Mouse (Mus musculus) left cerebral cortex, postnatal 36 days (tissue): ENCODE measurements around the gene Mast2. TPM values are rescaled to one million over a fixed set of nuclear protein-coding genes. Genes with fewer than 3 reads are reported as not detected.

ENCODE experiments used
- DNase-seq, 2 experiments: peaks; one replicate each; pipeline ENCODE4 v3.0.0; 2021 to 2022; ENCODE audit warnings: low spot score in 2 of 2, mixed read lengths in 1 of 2
- intact Hi-C: fragments of 180-260 bp; cut with DNase I; formaldehyde crosslinking; loops from one replicate; pipeline ENCODE4 v1.15.1; 2025
- total RNA-seq, 2 experiments: library from RNA; stranded (reverse); gene quantifications; 2 replicates each; pipeline ENCODE4 v1.2.3; 2021

Mast2 gene
- total RNA-seq: 100 to 1,000 TPM; 103 to 114 TPM

- intact Hi-C loops: loop anchor here (5.0 kb wide), 1 partner anchor 43 kb away; the partner anchor contains the start of gene Ipp
- peak; percentile 69 to 84 for DNase-seq
Observed at GRCm38 (mm10) chr4:116464126-116464981, at the start of gene Mast2. Gene Mast2 (minus strand): TSS chr4:116464183.

DNA sequence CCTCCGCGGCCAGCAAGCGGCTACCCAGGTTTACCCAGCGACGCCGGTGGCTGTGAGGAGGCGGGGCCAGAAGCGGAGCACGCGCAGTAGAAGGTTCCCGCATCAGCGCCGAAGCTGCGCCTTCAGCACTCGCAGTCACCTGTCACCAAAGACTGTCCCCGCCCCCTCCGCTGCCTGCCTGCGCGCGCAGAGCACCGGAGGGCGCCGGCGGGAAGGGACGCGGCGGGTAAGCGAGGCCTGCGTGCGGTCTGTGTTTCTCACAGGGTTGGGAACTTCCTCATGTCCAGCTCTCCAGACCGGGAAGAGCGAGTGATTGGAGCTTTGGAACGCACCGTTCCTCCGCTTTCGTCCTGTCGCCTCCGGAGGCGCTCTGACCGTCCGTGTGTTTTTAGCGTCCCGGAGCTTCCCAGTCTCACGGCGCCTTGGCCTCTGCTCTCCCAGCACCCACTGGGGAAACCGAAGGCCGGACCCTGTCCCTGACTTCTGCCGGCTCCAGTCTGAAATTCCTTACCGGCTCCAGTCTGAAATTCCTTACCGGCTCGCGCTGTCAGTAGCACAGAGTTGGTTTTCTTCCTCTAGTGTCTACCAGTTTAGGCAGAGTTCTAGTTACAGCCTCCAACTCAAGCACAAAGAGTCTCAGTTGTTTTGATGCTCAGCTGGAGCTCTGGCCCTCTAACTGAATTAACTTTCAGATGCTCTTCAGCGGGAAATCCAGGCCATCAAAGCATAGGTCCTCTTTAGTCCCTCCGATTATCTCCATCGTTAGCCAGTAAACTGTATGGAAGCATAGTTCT lies 43.6 kb upstream of the Mast2 start, which contains the start of gene Ipp:
TSS of gene Ipp (plus strand) at position 125 of the 794 bp plus-strand sequence.
- peak; percentile 94 to 96 for DNase-seq
- intact Hi-C loops: loop anchor here (5.0 to 10.0 kb wide), 3 partner anchors 45 to 163 kb away; partner anchors contain the start of genes Gpbp1l1, Mast2 and Tmem69

GRCm38 (mm10) chr4:116506886-116507424 lies 43.0 kb upstream of the Mast2 start:
- no peak for DNase-seq
- intact Hi-C loops: loop anchor here (5.0 to 10.0 kb wide), 3 partner anchors 45 to 162 kb away; partner anchors contain the start of genes Gpbp1l1, Mast2 and Tmem69

GRCm38 (mm10) chr4:116499978-116500377 lies 36.0 kb upstream of the Mast2 start:
- no peak for DNase-seq
- intact Hi-C loops: loop anchor here (10.0 kb wide), 1 partner anchor 155 kb away; no protein-coding TSS in a partner anchor

DNA sequence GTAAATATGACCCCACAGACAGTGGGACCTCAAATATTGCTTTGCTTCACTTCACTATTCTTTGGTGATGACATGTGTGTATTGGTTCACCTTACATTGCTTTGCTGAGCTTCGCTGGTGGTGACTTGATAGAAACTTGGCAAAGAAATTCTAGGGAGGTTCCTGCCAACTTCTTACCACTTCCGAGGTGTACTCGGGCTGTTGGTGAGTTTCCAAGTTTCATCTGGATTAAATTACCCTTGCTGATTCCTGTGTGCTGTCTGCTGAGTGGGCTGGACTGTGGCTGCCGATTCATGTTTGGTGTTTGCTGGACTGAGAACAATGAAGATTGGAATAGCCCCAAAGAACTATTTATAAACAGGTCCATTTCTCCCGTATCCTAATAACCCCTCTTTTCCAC lies 29.7 kb upstream of the Mast2 start:
- DNase-seq: no peak
- intact Hi-C loops: no loop called here

DNA sequence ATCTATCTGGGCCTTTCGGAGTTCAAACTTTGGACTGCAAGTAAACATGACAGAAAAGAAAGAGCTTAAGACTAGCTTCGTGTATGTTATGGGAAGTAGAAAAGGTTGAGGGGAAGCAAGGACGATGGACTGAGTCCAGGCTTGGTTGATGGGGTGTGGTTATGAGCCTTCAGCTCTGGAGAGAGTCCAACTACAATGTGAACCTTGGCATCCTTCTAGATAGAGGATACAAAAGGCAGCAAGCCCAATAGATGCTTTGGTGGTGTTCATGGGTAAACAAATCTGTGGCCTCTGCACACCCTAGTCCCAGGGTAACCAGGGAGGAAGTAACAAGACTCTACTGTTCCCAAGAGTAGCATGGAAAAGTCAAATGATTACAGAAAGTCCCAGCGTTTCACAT lies 28.5 kb upstream of the Mast2 start:
- intact Hi-C loops: no loop called here
- no peak for DNase-seq

DNA sequence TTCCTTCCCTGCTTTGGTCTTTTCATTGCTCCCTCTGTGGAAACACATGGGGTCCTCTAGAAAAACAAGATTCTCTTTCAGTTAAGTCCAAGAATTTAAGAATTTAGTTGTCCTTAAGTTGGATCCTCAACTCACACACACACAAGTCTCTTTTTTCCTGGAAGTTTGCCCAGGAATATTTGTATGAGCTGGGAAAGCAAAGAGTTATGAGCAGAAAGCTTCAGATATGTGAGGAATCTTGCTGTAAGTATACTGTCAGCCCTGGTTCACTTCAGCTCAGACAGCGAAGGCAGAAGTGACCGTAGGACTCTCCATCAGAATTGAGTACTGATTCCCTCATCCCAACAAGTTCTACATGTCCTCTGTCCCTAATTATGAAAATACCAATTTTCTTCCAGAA lies 27.9 kb upstream of the Mast2 start:
- DNase-seq: no peak
- intact Hi-C loops: no loop called here

DNA sequence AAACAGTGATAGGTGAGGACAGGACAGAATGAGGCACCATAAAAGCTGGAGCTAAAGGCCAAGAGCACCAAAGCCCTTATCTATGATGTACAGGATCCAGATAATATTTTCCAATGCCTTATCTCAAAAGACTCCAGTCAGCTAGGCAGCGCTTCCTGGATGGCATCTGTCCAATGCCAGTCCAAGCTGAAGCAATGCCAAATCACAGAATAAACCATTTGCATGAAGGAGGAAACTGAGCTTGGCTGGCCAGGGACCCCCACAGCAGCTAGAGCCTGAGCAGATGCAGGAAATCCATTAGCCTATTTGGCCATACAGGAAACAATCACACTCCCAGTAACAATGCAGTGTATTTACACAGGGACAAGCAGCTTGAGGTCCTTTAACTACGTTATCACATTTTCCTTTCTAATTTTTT lies 27.1 kb upstream of the Mast2 start:
- DNase-seq: no peak
- intact Hi-C loops: no loop called here

DNA sequence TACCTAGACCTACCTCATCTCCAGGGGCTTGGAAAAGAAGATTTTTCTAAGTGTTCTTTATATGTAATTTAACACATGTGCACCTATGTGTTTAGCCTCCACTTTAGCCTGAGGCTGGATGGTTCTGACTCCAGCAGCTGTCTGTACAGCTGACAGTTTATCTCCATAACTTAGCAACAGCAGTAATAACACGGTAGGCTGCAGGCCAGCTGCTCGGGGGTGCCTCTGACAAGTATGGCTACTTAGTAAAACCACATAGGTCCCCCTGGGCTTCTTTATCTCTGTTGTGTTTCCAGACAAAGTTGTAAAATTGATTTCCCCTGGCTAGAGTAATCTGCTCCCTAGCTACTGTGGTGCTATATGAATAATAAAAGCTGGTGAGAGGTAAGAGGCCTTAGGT lies 19.5 kb upstream of the Mast2 start:
- no peak for DNase-seq
- intact Hi-C loops: no loop called here

- DNase-seq: no peak
- intact Hi-C loops: no loop called here
Observed at GRCm38 (mm10) chr4:116481322-116481721, 17.3 kb upstream of the Mast2 start.

- intact Hi-C loops: loop anchor here (5.0 kb wide), 1 partner anchor 44 kb away; the partner anchor contains the start of gene Ipp
- peak; percentile 28 to 60 for DNase-seq
Observed at GRCm38 (mm10) chr4:116463231-116464125, 505 bp downstream of the Mast2 start.

DNA sequence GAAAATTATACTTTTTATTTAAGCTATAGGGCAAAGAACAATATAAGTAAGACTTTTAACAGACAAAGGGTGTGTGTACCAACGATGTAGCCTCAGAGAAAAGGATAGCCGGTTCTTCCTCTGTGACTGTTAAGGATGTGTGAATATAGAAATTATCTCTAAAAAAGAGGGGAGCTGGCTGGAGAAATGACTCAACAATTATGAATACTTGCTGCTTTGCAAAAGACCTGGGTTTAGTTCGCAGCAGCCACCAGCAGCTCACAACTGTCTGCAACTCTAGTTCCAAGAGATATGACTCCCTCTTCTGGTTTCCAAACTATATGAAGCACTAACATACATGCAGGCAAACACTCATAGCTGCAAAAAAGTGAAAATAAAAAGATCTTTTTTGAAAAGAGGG lies 2.0 kb downstream of the Mast2 start:
- intact Hi-C loops: loop anchor here (5.0 kb wide), 1 partner anchor 45 kb away; the partner anchor contains the start of gene Ipp
- no peak for DNase-seq

DNA sequence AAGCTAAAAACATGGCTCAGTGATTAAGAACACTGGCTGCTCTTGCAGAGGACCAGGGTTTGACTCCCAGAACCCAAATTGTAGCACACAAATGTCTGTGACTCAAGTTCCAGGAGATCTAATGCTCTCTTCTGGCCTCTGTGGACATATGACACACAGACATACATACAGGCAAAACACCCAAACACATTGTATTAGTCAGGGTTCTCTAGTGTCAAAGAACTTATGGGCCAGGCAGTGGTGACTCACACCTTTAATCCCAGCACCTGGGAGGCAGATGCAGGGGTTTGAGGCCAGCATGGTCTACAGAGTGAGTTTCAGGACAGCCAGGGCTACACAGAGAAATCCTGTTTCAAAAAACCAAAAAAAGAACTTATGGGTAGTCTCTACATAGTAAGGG lies 12.4 kb downstream of the Mast2 start:
- intact Hi-C loops: no loop called here
- no peak for DNase-seq

DNA sequence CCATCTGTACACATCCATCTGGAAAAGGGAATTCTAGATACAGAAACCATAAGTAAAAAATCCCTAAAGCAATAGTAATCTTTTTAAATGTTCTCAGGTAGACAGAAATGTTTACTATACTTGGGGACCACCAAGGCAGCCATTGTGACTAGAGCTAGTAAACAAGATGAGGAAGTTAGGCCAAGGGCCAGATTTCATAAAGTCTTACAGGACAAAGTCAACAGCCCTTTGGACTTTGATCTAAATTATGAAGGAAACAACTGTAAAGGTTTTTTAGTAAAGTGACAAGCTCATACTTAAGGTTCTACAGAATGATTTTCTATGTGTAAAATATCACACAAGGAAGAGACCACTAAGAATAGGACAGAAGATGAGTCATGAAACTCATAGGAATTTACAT lies 14.0 kb downstream of the Mast2 start:
- intact Hi-C loops: no loop called here
- DNase-seq: no peak

DNA sequence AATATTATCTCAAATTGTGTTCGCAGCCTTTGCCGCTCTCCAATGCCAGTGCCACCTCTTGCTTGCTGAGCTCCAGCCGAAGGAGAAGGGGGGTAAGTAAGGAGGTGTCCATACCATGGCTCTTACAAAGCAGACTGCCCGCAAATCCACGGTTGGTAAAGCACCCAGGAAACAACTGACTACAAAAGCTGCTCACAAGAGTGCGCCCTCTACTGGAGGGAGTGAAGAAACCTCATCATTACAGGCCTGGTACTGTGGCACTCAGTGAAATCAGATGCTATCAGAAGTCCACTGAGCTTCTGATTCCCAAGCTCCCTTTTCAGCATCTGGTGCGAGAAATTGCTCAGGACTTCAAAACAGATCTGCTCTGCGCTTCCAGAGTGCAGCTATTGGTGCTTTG lies 15.3 kb downstream of the Mast2 start:
- intact Hi-C loops: no loop called here
- peak in 1 of 2 experiments; percentile 19 for DNase-seq

- intact Hi-C loops: no loop called here
- no peak for DNase-seq
Observed at GRCm38 (mm10) chr4:116439383-116439782, 24.6 kb downstream of the Mast2 start.

DNA sequence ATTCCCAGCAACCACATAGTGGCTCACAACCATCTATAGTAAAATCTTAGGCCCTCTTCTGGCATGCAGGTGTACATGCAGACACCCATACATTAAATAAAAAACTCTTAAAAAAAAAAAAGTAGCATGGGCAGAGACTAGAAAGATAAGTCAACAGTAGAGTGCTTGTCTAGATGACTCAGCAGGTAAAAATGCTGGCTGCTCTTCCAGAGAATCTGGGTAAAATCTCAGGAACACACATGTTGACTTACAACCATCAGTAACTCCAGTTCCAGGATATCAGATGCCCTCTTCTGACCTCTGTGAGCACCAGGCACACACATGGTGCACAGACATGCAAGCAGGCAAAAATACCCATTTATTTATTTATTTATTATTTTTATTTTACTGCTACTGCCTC lies 25.4 kb downstream of the Mast2 start:
- no peak for DNase-seq
- intact Hi-C loops: no loop called here

GRCm38 (mm10) chr4:116435626-116436025 lies 28.4 kb downstream of the Mast2 start:
- intact Hi-C loops: no loop called here
- DNase-seq: no peak

GRCm38 (mm10) chr4:116422186-116422585 lies 41.8 kb downstream of the Mast2 start:
- no peak for DNase-seq
- intact Hi-C loops: no loop called here
